Mouse (Mus musculus) retina, postnatal 1 day (tissue): ENCODE measurements around the gene Tnni3.
A peak's percentile ranks its signal among the peaks of the same experiment; 100 is the strongest.

Experiments used
- DNase-seq: peaks from one replicate; pipeline ENCODE4 v3.0.0-alpha.2; 2012

Tnni3 gene

GRCm38 (mm10) chr7:4518487-4518886 lies 5.5 kb downstream of the Tnni3 start:
- DNase-seq, result no peak

- peak; percentile 66 for DNase-seq
Observed at GRCm38 (mm10) chr7:4516332-4517050, 7.5 kb downstream of the Tnni3 start, which contains the start of gene Tnnt1. Tnnt1 (minus strand) TSS chr7:4516382.

- no peak for DNase-seq
Observed at GRCm38 (mm10) chr7:4515853-4516252, 8.2 kb downstream of the Tnni3 start.

DNA sequence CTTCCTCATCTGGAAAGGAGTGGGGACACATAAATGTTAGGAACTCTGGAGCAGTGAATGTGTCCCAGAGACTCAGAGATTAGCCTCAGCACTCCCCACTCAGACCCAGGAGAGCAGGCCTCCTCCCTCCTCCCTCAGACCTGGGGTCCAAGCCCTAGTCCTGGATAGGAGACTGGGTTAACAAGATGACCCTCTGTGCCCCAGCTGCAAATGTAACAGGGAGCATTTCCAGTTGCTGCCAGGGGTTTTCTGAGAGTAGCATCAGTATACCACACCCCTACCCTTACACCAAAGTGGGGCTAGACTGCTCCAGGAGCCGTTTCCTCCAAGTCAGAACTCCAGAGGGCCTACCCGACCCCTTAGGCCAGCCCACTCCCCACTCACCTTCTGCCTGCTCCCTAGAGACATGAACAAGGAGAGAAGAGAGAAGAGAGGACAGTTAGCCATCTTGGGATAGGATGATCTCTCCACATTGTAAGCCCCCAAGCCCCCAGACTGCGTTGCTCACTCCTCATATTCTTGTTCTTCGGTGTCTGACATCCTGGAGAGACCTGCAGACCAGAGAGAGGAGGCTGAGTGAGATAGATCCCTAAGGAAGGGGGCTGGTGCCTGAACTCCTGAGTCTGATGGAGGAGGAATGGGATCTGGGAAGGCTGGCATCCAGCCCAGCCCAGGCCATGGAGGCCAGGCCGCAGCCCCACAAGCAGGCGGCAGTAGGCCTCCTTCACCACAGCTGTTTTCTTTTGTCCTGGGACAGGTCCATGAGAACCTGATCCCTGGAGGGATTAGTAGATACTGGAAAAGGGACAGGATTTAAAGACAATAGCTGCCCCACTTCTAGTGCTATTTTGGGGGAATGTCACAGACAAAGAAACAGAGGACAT lies 10.0 kb downstream of the Tnni3 start:
- no peak for DNase-seq

- peak; percentile 75 for DNase-seq
Observed at GRCm38 (mm10) chr7:4513236-4513635, 10.8 kb downstream of the Tnni3 start.

DNA sequence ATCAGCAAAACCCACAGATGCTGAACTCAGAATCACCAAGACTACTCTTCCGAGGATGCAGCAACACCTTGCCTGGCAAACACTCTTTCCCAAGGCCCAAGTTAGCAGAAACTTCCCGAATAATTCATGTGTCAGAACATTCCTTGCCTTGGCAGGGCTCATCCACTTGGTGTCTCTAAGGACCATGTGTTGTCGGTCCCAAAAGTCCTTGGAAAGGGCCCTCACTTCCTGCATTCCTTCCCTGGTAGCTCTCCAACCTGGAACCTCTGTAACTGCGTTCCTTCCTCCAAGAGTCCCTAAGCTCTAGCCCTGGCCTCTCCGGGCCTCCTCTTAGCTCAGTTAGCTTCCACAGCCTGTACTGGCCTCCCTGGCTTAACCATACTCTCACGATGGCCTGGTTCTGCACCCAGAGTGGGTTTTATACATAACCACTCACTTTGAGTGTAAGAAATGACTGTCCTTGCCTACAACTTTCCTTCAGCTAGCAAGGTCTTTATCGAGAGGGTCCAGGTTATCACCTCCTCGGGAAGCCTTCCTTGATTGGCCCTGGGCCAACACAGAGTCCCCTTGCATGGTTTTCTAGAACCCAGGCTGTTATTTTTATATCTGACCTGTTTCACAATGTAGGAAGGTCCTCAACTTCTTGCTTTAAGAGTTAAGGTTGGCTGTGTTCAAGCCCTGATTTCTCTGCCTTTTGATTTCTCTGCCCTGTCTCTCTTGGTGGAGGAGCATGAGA lies 12.4 kb downstream of the Tnni3 start:
- no peak for DNase-seq

GRCm38 (mm10) chr7:4509863-4510608 lies 14.0 kb downstream of the Tnni3 start:
- DNase-seq, result peak; percentile 92

- no peak for DNase-seq
Observed at GRCm38 (mm10) chr7:4508739-4509116, 15.3 kb downstream of the Tnni3 start.

DNA sequence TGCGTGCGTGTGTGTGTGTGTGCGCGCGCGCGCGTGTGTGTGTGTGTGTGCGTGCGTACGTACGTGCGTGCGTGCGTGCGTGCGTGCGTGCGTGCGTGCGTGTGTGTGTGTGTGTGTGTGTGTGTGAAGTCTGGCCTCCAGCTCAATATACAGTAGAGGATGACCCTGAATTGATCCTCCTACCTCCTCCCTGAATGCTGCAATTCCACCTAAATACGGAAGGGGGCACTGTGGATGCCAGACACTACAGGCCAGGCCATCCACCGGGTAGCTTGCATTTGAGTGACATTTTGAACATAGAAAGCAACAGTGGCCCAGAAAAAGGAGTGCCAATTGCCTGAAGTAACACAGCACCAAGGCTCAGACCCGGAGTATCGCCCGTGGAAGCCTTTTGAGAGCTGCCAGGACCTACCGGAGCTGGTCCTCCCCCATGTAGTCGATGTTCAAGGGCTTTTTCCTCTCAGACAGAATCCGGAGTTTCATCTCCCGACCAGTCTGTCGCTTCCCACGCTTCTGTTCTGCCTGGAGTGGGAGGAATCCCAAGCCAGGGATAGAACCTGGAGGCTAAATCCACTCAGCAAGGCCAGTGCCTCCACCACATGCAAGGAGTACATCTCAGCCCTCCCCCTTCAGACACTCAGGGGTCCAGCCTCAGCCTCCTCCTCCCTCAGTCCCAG lies 15.8 kb downstream of the Tnni3 start:
- DNase-seq, result no peak

- no peak for DNase-seq
Observed at GRCm38 (mm10) chr7:4507220-4507619, 16.8 kb downstream of the Tnni3 start.

- DNase-seq, result no peak
Observed at GRCm38 (mm10) chr7:4504646-4505435, 19.2 kb downstream of the Tnni3 start.

DNA sequence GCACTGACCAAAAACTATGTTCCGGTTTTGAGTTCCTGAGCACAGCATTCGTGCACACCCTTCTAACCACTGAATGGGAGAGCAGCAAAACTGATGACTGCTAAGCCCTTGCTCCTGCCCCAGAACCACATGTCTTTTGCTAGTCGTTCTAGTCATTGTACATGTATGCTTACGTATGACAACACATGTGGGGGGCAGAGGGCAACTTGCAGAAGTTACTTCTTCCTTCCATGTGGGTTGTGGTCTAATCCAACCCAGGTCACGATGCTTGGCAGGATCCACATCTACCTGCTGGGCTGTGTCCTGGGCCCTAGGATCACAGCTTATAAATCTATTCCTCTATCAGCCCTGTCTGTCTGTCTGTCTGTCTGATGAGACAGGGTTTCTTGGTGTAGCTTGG lies 20.2 kb downstream of the Tnni3 start:
- no peak for DNase-seq

- DNase-seq, result no peak
Observed at GRCm38 (mm10) chr7:4503100-4503499, 20.9 kb downstream of the Tnni3 start.

GRCm38 (mm10) chr7:4502421-4503090 lies 21.5 kb downstream of the Tnni3 start:
- peak; percentile 76 for DNase-seq

DNA sequence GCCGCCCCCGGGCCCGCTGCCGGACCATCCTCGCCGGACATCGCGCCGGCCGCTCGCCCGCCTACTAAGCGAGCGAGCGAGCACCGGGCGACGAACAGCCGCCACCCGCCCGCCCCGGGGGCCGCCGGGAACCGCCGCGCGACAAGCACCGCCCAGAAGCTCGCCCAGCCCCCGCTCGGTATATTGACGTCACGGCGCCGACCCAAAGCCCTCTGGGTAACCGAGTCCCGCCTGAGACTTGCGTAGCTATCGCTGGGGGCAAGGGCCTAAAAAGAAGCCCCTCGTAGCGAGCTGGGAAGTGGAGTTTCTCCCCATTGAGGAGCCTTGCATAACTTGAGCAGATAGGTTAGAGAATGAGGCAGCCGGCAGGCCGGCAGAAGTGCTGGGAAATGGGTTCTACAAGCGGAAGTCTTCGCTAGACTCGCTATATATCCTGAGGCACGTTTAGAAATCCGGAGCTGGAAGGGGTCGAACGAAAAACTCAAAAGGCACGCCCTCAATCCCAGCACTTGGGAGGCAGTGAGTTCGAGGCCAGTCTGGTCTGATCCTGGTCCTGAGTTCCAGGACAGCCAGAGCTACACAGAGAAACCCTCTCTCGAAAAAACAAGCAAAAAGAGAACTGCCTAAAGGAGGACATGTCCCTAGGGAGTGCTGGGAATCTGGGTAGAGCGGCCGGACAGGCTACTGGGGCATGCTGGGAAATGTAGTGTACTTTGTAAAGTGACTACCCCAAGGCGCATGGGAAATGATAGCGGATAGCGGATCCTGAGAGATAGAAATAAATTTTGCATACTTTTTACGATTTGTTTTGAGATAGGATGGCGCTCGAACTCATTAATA lies 22.3 kb downstream of the Tnni3 start, which contains the start of gene Ppp1r12c:
TSS of gene Ppp1r12c (minus strand) at position 123 of the 840 bp plus-strand sequence.
- DNase-seq, result peak; percentile 96

DNA sequence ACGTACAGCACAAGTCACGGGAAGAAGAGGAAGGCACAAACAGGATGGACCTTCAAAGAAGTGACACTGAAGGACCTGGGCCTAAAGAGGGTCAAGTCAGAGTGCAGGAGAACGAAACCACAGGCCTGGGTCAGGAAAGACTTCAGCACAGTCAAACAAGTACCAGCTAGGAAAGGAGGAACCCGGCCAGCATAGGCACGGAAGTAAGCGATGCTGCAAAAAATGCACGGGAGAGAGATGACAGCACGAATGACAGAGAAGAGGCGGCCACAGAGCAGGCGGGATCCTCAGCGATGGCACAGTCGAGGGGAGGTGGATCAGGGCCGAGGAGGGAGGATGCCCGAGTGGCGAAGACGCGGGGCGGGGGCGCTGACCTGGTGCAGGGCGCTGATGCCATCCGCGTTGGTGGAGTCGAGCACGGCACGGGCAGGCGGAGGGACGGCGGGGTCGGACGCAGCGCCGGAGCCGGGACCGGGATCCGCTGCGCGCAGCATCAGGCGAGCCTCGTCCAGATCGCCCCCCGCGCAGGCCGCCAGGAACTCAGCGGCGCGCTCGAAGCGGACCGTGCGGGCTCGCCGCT lies 23.0 kb downstream of the Tnni3 start:
- DNase-seq, result peak; percentile 52

DNA sequence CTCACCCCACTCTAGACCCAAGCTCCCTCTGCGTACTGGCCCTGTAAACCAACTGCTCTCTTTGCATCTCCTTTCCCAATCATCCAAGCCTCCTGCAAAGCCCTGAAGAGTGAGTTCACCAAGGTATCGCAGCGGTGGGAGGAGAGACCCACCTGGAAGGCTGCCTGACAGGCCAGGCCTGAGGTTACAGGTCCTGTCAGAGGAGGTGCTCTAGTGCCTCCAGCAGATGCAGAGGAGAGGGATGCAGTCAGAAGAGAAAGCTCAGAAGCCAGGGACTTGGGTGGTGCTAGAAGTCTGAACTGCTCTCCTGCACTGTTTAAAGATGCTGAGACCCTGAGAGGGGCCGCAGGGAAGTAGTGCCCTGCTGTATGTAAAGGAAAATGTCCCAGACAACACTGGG lies 25.0 kb downstream of the Tnni3 start:
- no peak for DNase-seq

DNA sequence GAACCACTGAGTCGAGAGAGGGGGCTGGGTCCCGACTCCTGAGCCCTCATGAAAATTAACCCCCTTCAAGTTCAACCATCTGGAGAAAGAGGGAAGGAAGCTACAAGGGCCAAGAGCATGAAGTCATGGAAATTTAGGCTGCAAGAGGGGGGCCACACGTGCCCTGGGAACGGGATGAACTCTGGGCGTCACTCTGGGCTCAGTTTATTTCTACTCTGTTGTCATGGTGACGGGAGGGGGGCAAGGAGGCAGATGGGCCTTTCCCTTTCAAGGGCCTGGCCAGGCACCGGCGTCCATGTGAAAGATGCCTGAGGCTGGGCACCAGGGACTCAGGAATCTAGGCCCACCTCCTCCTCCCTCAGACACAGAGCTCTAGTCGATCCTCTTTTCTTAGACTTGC lies 25.8 kb downstream of the Tnni3 start:
- peak; percentile 87 for DNase-seq

- no peak for DNase-seq
Observed at GRCm38 (mm10) chr7:4497271-4497903, 26.6 kb downstream of the Tnni3 start.
